24 mouse cellular contexts compared by ENCODE assay signal in the genomic region with DNA sequence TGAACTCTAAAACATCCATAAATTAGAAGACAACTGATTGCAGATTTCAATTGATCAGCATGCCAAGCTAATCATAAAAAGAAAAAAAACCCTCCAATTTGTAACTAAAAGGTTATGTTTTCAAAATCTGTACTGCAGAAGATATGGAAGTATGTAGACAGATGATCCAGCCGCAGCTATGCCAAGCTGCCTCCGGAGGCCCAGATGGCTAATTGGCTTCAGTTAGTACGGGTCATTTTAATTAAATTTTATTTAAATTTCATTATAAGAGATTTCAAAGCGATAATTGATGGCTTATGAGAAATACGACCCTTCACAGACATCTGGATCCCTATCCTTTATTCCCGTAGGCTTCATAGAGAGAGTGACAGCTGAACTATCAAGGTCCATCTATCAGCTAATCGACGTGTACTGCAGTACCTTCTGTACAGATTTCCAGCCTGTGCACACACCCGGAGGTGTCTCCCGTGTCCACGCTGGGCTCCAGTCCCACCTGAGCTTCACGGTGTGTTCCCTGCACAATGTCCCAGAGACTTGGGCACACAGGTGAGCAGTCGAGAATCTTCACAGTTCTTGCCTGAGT.
A peak's percentile ranks its signal among the peaks of the same experiment; 100 is the strongest.
DNase-seq lines count a peak whose midpoint lies in the region; ATAC-seq and TF ChIP-seq lines count a peak whose summit lies in the region.
"Had no signal": no experiment of that assay in that cellular context is flagged by ENCODE, and none has a peak within 500 bp of the region (broad histone marks: within the 10 kb centered on the region; RNA-seq: fewer than 3 reads in every experiment).

No protein-coding gene starts in this region.

- 0 out of 2 replicates have a peak, but pooled peaks cover 4% of the 10 kb centered on the region for H3K27me3 ChIP-seq in forebrain, embryonic 12.5 days
- H3K27me3 ChIP-seq in forebrain, embryonic 15.5 days: no peaks in the 10 kb centered on the region
- H3K27me3 ChIP-seq in neural tube, embryonic 11.5 days (ENCODE audit: control insufficient read depth, insufficient read depth, low read length): no peaks in the 10 kb centered on the region
- H3K27me3 ChIP-seq in neural tube, embryonic 15.5 days (replicated peaks): no peaks in the 10 kb centered on the region
- no peaks in the 10 kb centered on the region for H3K27me3 ChIP-seq in hindbrain, postnatal 0 days (ENCODE audit: insufficient read depth, low read length)
- H3K27me3 ChIP-seq: heart, embryonic 12.5 days; kidney, embryonic 15.5 days; limb, embryonic 12.5 days had no signal

- H3K4me2 ChIP-seq in forebrain, embryonic 12.5 days: no peak overlapping the region
- no peak overlapping the region for H3K4me2 ChIP-seq in forebrain, embryonic 15.5 days (replicated peaks)
- no peak overlapping the region for H3K4me2 ChIP-seq in neural tube, embryonic 11.5 days (ENCODE audit: low read depth)
- no peak overlapping the region for H3K4me2 ChIP-seq in neural tube, embryonic 15.5 days
- H3K4me2 ChIP-seq in hindbrain, postnatal 0 days (ENCODE audit: low read depth, low read length): no peak overlapping the region
- H3K4me2 ChIP-seq: heart, embryonic 12.5 days; kidney, embryonic 15.5 days; limb, embryonic 12.5 days; liver, embryonic 11.5 days had no signal

- no peak overlapping the region for H3K27ac ChIP-seq in forebrain, embryonic 12.5 days
- no peak overlapping the region for H3K27ac ChIP-seq in forebrain, embryonic 15.5 days (replicated peaks)
- no peak overlapping the region for H3K27ac ChIP-seq in neural tube, embryonic 11.5 days (ENCODE audit: low read depth, low read length)
- H3K27ac ChIP-seq in neural tube, embryonic 15.5 days (replicated peaks): no peak overlapping the region
- H3K27ac ChIP-seq in hindbrain, postnatal 0 days: no peak overlapping the region
- H3K27ac ChIP-seq: kidney, embryonic 15.5 days; limb, embryonic 12.5 days; macrophage had no signal

- H3K9me3 ChIP-seq in forebrain, embryonic 12.5 days: no peaks in the 10 kb centered on the region
- no peaks in the 10 kb centered on the region for H3K9me3 ChIP-seq in forebrain, embryonic 15.5 days
- no peaks in the 10 kb centered on the region for H3K9me3 ChIP-seq in neural tube, embryonic 11.5 days (ENCODE audit: control insufficient read depth, low read length)
- no peaks in the 10 kb centered on the region for H3K9me3 ChIP-seq in neural tube, embryonic 15.5 days (replicated peaks)
- no peaks in the 10 kb centered on the region for H3K9me3 ChIP-seq in hindbrain, postnatal 0 days (ENCODE audit: low read length)
- H3K9me3 ChIP-seq: kidney, embryonic 15.5 days; limb, embryonic 12.5 days had no signal

- whole genome bisulfite sequencing in forebrain, embryonic 12.5 days: 79% methylated on average over 13 of the region's 13 CpGs
- WGBS in forebrain, embryonic 15.5 days: 68% methylated on average over 13 of the region's 13 CpGs
- WGBS in neural tube, embryonic 11.5 days: 74% methylated on average over 13 of the region's 13 CpGs
- whole genome bisulfite sequencing in neural tube, embryonic 15.5 days: 44% methylated on average over 13 of the region's 13 CpGs
- 53% methylated on average over 13 of the region's 13 CpGs for WGBS in hindbrain, postnatal 0 days

- no peak overlapping the region for H3K9ac ChIP-seq in forebrain, embryonic 12.5 days
- no peak overlapping the region for H3K9ac ChIP-seq in forebrain, embryonic 15.5 days (replicated peaks)
- H3K9ac ChIP-seq in neural tube, embryonic 11.5 days (ENCODE audit: low read length): no peak overlapping the region
- no peak overlapping the region for H3K9ac ChIP-seq in neural tube, embryonic 15.5 days (replicated peaks)
- no peak overlapping the region for H3K9ac ChIP-seq in hindbrain, postnatal 0 days (replicated peaks; ENCODE audit: low read length)
- H3K9ac ChIP-seq: heart, embryonic 12.5 days; kidney, embryonic 15.5 days; limb, embryonic 12.5 days; liver, postnatal 0 days had no signal

- DNase-seq in neural tube, embryonic 11.5 days (ENCODE audit: low spot score): no peak
- peak; percentile 27 for DNase-seq in hindbrain, postnatal 0 days (ENCODE audit: low spot score)
- DNase-seq in urinary bladder, postnatal 25 days (ENCODE audit: low spot score): no peak
- no peak for DNase-seq in B cell, adult 2 months
- DNase-seq: adrenal gland, postnatal 25 days; cerebellum, adult 11 months; gastrocnemius, postnatal 10 days; heart, adult 18-20 months; heart, postnatal 10 days; kidney, adult 11 months; kidney, postnatal 36 days; liver, postnatal 0 days; thymus, adult 18-20 months; thymus, postnatal 36 days had no signal

- 0 out of 2 replicates have a peak, but pooled peaks have one; percentile 41 for ATAC-seq in forebrain, embryonic 12.5 days (ENCODE audit: low FRiP score)
- ATAC-seq in forebrain, embryonic 15.5 days (replicated peaks): no peak
- peak; percentile 53; the same call in 1 of the 2 replicates for ATAC-seq in neural tube, embryonic 11.5 days (ENCODE audit: insufficient read depth, low FRiP score, low TSS enrichment)
- ATAC-seq in neural tube, embryonic 15.5 days (ENCODE audit: low FRiP score): no peak
- ATAC-seq in hindbrain, postnatal 0 days: 0 out of 2 replicates have a peak, but pooled peaks have one; percentile 38
- ATAC-seq: CD4-positive, CD25-positive, alpha-beta regulatory T cell, adult 4 months; liver, postnatal 0 days; lung, postnatal 0 days had no signal

- TF ChIP-seq CTCF in hindbrain, postnatal 0 days (IDR thresholded peaks at IDR 0.05; ENCODE audit: low read depth): no peak

- no peaks in the 10 kb centered on the region for H3K4me1 ChIP-seq in forebrain, embryonic 12.5 days
- H3K4me1 ChIP-seq in forebrain, embryonic 15.5 days: no peaks in the 10 kb centered on the region
- no peaks in the 10 kb centered on the region for H3K4me1 ChIP-seq in neural tube, embryonic 11.5 days (ENCODE audit: control insufficient read depth, insufficient read depth, low read length)
- no peaks in the 10 kb centered on the region for H3K4me1 ChIP-seq in neural tube, embryonic 15.5 days
- H3K4me1 ChIP-seq in hindbrain, postnatal 0 days (ENCODE audit: insufficient read depth, low read length): no peaks in the 10 kb centered on the region
- H3K4me1 ChIP-seq: heart, embryonic 12.5 days; kidney, embryonic 15.5 days; limb, embryonic 12.5 days had no signal

- no peak overlapping the region for H3K4me3 ChIP-seq in forebrain, embryonic 12.5 days (replicated peaks)
- no peak overlapping the region for H3K4me3 ChIP-seq in forebrain, embryonic 15.5 days
- no peak overlapping the region for H3K4me3 ChIP-seq in neural tube, embryonic 11.5 days (ENCODE audit: low read depth, low read length)
- H3K4me3 ChIP-seq in neural tube, embryonic 15.5 days (replicated peaks): no peak overlapping the region
- no peak overlapping the region for H3K4me3 ChIP-seq in hindbrain, postnatal 0 days (ENCODE audit: low read length)
- H3K4me3 ChIP-seq: heart, embryonic 12.5 days; kidney, embryonic 15.5 days; limb, embryonic 12.5 days had no signal

- no peaks in the 10 kb centered on the region for H3K36me3 ChIP-seq in forebrain, embryonic 12.5 days (replicated peaks)
- H3K36me3 ChIP-seq in forebrain, embryonic 15.5 days: no peaks in the 10 kb centered on the region
- H3K36me3 ChIP-seq in neural tube, embryonic 11.5 days (ENCODE audit: control insufficient read depth, insufficient read depth, low read length): no peaks in the 10 kb centered on the region
- H3K36me3 ChIP-seq in neural tube, embryonic 15.5 days: no peaks in the 10 kb centered on the region
- H3K36me3 ChIP-seq in hindbrain, postnatal 0 days (ENCODE audit: insufficient read depth, low read length): no peaks in the 10 kb centered on the region
- H3K36me3 ChIP-seq: heart, embryonic 12.5 days; kidney, embryonic 15.5 days; limb, embryonic 12.5 days had no signal

Comparison
In these comparisons a context has a peak if more than half of its experiments do, and no peak if none do; other contexts are left out.
1. ATAC-seq: peak in forebrain, embryonic 12.5 days (single experiment), neural tube, embryonic 11.5 days (single experiment) and hindbrain, postnatal 0 days (single experiment); none in forebrain, embryonic 15.5 days (single experiment) and neural tube, embryonic 15.5 days (single experiment).